Comparison of ENCODE assay signal across 8 mouse cellular contexts in genomic region chrX:93286291-93286893, GRCm38 (mm10). TPM values are rescaled to one million over a fixed set of nuclear protein-coding genes. Genes with fewer than 3 reads are reported as not detected.
DNase-seq lines count a peak whose midpoint lies in the region; ATAC-seq and TF ChIP-seq lines count a peak whose summit lies in the region.

Gene Arx, plus strand, starts transcription at chrX:93286445.

- ATAC-seq in embryonic facial prominence, embryonic 14.5 days (ENCODE audit: low read depth) = peak; percentile 94
- ATAC-seq in lung, embryonic 16.5 days (ENCODE audit: low read depth) = peak; percentile 85
- ATAC-seq in erythroid progenitor cell, adult 5-6 weeks (replicated peaks; ENCODE audit: low FRiP score, poor library complexity, severe bottlenecking) = no peak

- no peaks in the 10 kb centered on the region for H3K36me3 ChIP-seq in embryonic facial prominence, embryonic 14.5 days (ENCODE audit: control insufficient read depth, insufficient read depth, low read length)
- H3K36me3 ChIP-seq in lung, embryonic 16.5 days (ENCODE audit: control insufficient read depth, insufficient read depth, low read length) = no peaks in the 10 kb centered on the region

- no peak for TF ChIP-seq CTCF in lung, adult 2 months (IDR thresholded peaks at IDR 0.05; ENCODE audit: insufficient read depth, low read length)

- no peak within 1 kb of the TSS for H3K4me3 ChIP-seq in lung, adult 2 months (replicated peaks; ENCODE audit: extremely low read depth, low read depth, low read length)
- peak within 1 kb of the TSS; percentile 16; the same call in 1 of the 2 replicates for H3K4me3 ChIP-seq in embryonic facial prominence, embryonic 14.5 days (ENCODE audit: low read depth, low read length)
- H3K4me3 ChIP-seq in lung, embryonic 16.5 days (ENCODE audit: low read length) = peak within 1 kb of the TSS; percentile 6; the same call in 1 of the 2 replicates

- no peak within 1 kb of the TSS for H3K9ac ChIP-seq in embryonic facial prominence, embryonic 14.5 days (ENCODE audit: low read depth, low read length)
- H3K9ac ChIP-seq in lung, embryonic 16.5 days (ENCODE audit: low read length) = no peak within 1 kb of the TSS

- WGBS in lung, adult 2 months = 31% methylated on average over 31 of the region's 31 CpGs
- 26% methylated on average over 31 of the region's 31 CpGs for WGBS in embryonic facial prominence, embryonic 14.5 days
- WGBS in lung, embryonic 16.5 days = 16% methylated on average over 31 of the region's 31 CpGs

- H3K4me2 ChIP-seq in embryonic facial prominence, embryonic 14.5 days (ENCODE audit: low read depth, low read length) = peak within 1 kb of the TSS; percentile 35
- peak within 1 kb of the TSS; percentile 27; the same call in 1 of the 2 replicates for H3K4me2 ChIP-seq in lung, embryonic 16.5 days (ENCODE audit: low read depth, low read length)

- DNase-seq in lung, adult 18-20 months = peak; percentile 13 to 26
- no peak for DNase-seq in lung, adult 2 months
- peak; percentile 89 for DNase-seq in embryonic facial prominence, embryonic 14.5 days (ENCODE audit: low spot score)
- DNase-seq in heart, postnatal 4 days = peak; percentile 67
- peak; percentile 66 to 78 for DNase-seq in layer of hippocampus, postnatal 10 days (ENCODE audit: low spot score in 2 of 2)
- DNase-seq in ovary, postnatal 36 days (ENCODE audit: low spot score) = peak; percentile 77

- no peaks in the 10 kb centered on the region for H3K9me3 ChIP-seq in embryonic facial prominence, embryonic 14.5 days (ENCODE audit: control insufficient read depth, low read length)
- no peaks in the 10 kb centered on the region; the same call in 1 of the 2 replicates for H3K9me3 ChIP-seq in lung, embryonic 16.5 days (ENCODE audit: control insufficient read depth, low read length)

- no peak within 1 kb of the TSS for H3K27ac ChIP-seq in embryonic facial prominence, embryonic 14.5 days (replicated peaks; ENCODE audit: low read depth, low read length)
- H3K27ac ChIP-seq in lung, embryonic 16.5 days (ENCODE audit: low read length) = no peak within 1 kb of the TSS

- no peaks in the 10 kb centered on the region for H3K4me1 ChIP-seq in lung, adult 2 months (ENCODE audit: control insufficient read depth, insufficient read depth, low read length)
- H3K4me1 ChIP-seq in embryonic facial prominence, embryonic 14.5 days (ENCODE audit: control insufficient read depth, insufficient read depth, low read length) = no peaks in the 10 kb centered on the region
- peaks cover 7% of the 10 kb centered on the region; the same call in 1 of the 2 replicates for H3K4me1 ChIP-seq in lung, embryonic 16.5 days (replicated peaks; ENCODE audit: control insufficient read depth, insufficient read depth, low read length)

- no peak for TF ChIP-seq POLR2A in lung, adult 2 months (IDR thresholded peaks at IDR 0.05; ENCODE audit: borderline replicate concordance, extremely low read depth, low read depth, low read length)

- H3K27me3 ChIP-seq in embryonic facial prominence, embryonic 14.5 days (replicated peaks; ENCODE audit: control insufficient read depth, insufficient read depth, low read length) = peaks cover 94% of the 10 kb centered on the region
- H3K27me3 ChIP-seq in lung, embryonic 16.5 days (ENCODE audit: control insufficient read depth, insufficient read depth, low read depth, low read length) = peaks cover 82% of the 10 kb centered on the region

RNA-seq across cellular contexts. Expression of gene Arx, which starts in this region (rescaled TPM):
- polyA plus RNA-seq in lung, adult 2 months (2012; rRNA removed) = 0.05 TPM in 1 of 2 replicates, not detected in the other
- 0.87 and 1.3 TPM in 2 replicates for polyA plus RNA-seq in embryonic facial prominence, embryonic 14.5 days (2014; fragmentation: Nextera tagmentation; extraction: Ambion mirVana)
- total RNA-seq in heart, postnatal 4 days (2021) = not detected
- total RNA-seq in layer of hippocampus, postnatal 10 days (2021) = 10 to 100 TPM; 20.7 to 22.9 TPM
- not detected in 2 replicates for polyA plus RNA-seq in lung, embryonic 16.5 days (2015; fragmentation: Nextera tagmentation; extraction: Ambion mirVana)
- total RNA-seq in erythroid progenitor cell, adult 5-6 weeks (2015; ENCODE audit: low replicate concordance) = not detected in 2 replicates
- total RNA-seq in erythroid progenitor cell, adult 5-6 weeks (2017; ENCODE audit: low replicate concordance) = not detected in 2 replicates

Comparison
In these comparisons a context has a peak if more than half of its experiments do, and no peak if none do; other contexts are left out.
1. RNA of gene Arx (total RNA-seq): 20.7 to 22.9 TPM in layer of hippocampus, postnatal 10 days; not detected in heart, postnatal 4 days and not detected in erythroid progenitor cell, adult 5-6 weeks; every median in the first group is over 10 times any median in the second.
2. Peak in DNase-seq in heart, postnatal 4 days; RNA of the gene not detected or under 1 TPM.
3. Peak in ATAC-seq, H3K4me3 ChIP-seq and H3K4me2 ChIP-seq in lung, embryonic 16.5 days; RNA of the gene not detected or under 1 TPM.